Mouse (Mus musculus) kidney, postnatal 14 days (tissue): ENCODE results near the gene Tmem144.
"Not testable (repeated sequence)": the region's sequence is repeated elsewhere in the genome, so short reads cannot be mapped to it uniquely, and the experiment has no call there.

Experiments used
- DNase-seq: peaks from one replicate; pipeline ENCODE4 v3.0.0; 2022; ENCODE audit warnings: mixed read lengths

Tmem144 gene

GRCm38 (mm10) chr3:79800761-79801160 is 51.8 kb downstream of the Tmem144 start:
- DNase-seq = not testable (repeated sequence)

- DNase-seq = no peak
Measured at GRCm38 (mm10) chr3:79792307-79792706, 60.3 kb downstream of the Tmem144 start.

GRCm38 (mm10) chr3:79790324-79790723 is 62.2 kb downstream of the Tmem144 start:
- DNase-seq = no peak

GRCm38 (mm10) chr3:79789554-79789953 is 63.0 kb downstream of the Tmem144 start:
- DNase-seq = no peak

DNA sequence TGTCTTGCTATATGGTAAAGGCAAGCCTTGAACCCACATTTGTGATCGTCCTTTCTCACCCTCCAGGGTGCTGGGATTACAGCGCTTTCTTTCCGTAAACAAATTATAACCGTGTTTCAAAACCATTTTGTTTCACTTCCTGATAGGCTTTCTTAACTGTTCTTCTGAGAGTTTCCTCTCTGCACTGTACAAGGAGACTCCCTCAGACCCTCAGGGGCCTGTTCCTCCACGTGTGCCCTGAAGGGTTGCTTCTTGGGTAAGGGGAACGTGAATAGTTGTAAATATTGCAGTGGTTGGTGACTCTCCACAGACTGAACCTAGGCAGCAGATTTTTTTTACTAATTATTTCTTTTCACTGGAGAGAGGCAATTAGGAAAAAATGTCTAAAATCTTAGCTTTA is 63.6 kb downstream of the Tmem144 start:
- DNase-seq = no peak

DNA sequence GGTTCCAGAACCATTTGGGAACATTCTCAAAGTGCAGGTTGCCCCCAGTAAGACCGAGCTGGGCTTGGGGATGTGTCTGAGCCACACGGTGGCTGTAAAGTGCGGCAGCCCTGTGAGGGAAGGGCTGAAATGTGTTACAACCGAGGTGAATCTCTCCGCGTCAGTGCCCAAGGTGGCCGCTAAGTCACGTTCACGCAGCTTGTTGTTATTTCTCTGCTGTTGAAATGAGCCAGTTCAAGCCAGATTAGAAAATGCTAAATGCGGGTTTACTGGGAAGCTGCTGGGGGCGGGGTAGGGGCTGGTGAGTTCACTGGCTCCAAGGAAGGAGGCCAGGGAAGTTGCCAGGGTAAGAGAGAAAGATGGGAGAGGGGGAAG is 68.2 kb downstream of the Tmem144 start:
- DNase-seq = no peak

DNA sequence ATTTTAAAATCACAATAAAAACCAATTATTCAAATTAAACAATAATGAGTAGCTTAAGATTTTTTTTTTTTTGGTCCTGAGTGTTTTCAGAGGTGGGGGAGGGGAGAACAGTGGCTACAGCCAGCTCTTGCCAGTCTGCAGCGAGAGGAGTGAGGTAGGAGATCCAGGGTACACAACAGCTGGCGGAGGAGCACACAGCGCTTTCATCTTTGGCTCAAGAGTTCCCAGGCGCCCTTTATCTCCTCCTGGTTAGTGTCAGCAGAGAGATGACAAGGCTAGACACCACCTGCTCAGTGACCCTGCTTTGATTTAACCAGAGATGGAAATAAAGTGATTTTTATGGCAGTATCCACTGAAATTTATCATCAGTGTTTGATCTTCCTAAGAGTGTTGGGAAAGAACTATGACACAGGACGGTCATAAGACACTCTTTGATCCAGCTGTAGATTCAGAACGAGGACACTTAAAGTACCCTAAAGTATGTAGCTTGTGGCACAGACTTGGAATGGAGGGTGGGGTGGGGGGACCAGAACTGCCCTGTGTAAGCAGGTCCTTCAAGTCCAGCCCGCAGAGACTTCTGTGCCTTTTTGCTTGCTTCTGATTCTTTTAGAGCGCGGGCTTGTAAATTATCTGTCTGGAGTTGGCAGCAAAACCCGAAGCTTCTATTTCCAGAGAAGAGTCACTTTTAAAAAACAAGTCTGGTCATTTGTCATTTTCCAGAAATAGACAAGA is 68.8 kb downstream of the Tmem144 start:
- no peak for DNase-seq

DNA sequence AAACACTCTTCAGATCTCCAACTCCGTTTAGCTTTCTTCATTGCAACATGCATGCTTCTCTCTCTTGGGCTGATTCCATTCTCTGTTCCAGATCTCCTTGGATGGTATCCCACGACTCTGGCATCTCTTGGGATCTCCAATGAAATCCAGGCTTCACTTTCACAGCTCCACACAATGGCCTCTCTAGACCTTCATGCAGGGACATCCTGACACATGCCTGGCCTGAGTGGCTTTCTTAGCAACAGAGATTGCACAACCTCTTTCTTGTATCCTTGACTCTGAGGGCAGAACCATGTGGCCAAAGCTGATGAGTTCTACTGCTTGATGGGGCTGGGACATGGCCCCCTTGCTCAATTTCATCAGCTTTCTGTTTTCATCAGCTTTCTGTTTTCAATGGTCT is 79.9 kb downstream of the Tmem144 start:
- no peak for DNase-seq
